Mouse (Mus musculus) telencephalon, adult 2 months (tissue): ENCODE data around the gene Tada2a.

Experiments used
- DNase-seq: peaks from one replicate; pipeline ENCODE4 v3.0.0-alpha.2; 2011; ENCODE audit warnings: low read depth, low spot score

Tada2a gene

DNA sequence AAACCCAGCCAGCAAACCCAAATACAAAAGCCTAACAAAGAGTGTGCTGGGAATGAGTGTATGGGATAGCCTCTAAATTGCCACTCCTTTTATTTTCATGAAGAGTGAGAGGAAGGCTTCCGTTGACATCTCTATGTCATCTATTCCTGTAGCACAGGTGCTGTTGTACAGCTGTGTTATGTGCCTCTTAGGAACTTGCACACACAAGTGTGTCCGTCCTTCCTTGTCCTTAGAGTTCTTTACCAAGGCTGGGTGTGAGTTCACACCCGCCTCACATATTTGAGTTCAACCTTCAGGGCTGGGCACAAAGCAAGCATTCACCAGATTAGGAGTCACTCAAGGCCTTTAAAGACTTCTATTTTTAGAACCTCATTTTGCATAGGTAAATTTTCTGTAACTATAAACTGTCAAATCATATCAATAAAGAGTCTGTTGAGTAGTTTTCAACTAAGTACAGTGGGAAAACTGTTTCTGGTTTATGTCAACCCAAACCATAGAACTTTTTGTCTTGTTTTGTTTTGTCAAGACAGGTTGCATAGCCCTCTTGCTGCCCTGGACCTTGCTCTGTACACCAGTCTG lies 65.7 kb downstream of the Tada2a start:
- DNase-seq = no peak

DNA sequence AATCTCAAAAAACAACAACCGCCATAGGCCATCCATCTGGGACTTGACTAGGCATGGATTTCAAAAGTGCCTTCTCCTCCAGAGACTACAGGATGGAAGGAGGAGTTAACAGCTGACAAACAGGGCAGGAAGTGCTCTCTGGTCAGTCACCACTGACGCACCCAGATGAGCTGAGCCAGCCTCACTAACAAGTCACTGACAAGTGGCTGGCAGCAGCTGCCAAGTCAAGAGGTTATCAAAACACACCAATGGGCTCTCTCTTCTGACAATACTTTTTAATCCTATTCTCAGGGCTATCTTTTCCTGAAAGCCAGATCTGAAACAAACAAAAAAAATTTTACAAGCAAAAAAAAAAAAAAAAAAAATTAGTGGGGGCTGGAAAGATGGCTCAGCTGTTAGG lies 66.6 kb downstream of the Tada2a start:
- DNase-seq = no peak

DNA sequence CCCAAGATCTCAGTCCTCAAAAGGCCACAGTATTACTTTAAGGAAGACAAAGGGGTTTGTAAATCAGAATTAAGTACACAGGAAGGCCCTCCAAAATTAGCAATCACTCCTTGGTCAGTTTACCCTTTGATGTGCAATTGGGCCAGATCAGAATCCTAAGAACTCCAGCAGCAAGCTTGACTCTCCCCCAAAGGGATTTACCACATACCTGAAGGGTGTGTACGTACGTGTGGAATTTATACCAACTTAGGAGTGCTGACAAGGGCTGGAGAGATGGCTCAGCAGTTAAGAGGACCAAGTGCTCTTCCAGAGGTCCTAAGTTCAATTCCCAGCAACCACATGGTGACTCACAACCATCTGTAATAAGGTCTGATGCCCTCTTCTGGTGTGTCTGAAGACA lies 67.5 kb downstream of the Tada2a start:
- DNase-seq = no peak

DNA sequence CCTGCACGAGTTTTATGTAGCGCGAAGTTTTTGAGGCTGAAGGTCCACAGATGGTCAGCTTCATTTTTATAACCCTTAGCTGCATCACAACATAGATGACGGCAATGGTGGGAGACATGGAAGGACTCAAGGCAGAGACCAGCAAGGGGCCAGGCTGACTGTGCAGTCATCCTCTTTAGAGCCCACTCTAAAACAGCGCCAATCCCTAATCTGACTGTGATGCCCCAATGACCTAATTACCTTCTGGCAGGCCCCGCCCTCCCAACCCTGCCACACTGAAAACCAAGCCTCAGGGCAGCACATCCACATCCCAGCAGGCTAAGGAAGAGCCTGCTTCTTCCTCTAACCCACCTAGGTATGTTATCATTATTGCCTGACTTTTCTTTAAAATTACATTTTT lies 68.8 kb downstream of the Tada2a start:
- no peak for DNase-seq

DNA sequence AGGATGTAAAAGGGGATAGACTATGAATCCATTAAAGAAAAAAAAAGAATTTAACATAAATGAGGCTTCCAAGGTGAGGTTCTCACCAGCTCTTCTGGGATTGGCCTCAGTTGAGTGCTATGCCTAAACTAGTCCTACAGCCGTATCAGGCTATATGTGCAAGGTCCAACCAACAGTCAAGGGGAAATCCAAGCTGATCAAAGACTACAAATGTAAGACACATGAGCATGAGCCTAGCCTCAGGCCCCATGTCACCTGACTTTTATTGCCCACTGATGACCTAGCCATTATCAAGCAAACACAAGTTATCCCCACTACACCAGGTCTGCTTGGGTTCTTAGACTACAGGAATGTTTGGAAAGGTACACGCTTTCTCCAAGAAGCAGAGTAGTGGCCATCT lies 69.6 kb downstream of the Tada2a start:
- DNase-seq = no peak

GRCm38 (mm10) chr11:84057418-84057817 lies 72.0 kb downstream of the Tada2a start:
- no peak for DNase-seq

DNA sequence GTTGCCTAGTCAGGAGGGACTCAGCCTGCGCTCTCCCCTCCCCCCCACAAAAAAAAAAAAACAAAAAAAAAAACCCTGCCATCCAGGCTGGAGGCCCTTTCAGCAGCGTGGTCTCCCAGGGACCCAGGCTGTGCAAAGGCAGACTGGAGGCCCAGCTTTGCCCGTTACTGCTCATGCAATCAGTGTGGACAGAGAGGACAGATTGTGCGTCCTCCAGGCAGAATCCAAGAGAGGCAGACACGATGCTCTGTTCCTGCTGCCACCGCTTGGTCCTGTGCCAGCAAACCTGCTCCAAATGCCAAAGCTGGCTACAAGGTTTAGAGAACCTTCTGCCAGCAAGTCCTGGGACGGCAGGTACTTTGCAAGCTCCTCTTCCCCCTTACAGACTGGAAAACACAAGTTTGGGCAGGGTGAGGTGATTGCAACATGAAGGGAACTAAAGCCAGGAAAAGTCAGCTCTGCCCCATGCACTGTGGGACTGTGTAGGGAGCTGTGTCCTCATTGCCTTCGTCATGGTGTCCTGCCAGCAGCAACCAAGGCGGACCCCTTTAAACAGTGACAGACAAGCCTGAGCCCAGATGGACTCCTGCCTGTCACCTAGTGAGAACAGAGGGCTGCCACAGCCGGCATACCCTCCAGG lies 75.8 kb downstream of the Tada2a start:
- no peak for DNase-seq

- no peak for DNase-seq
Measured at GRCm38 (mm10) chr11:84053055-84053454, 76.3 kb downstream of the Tada2a start.

DNA sequence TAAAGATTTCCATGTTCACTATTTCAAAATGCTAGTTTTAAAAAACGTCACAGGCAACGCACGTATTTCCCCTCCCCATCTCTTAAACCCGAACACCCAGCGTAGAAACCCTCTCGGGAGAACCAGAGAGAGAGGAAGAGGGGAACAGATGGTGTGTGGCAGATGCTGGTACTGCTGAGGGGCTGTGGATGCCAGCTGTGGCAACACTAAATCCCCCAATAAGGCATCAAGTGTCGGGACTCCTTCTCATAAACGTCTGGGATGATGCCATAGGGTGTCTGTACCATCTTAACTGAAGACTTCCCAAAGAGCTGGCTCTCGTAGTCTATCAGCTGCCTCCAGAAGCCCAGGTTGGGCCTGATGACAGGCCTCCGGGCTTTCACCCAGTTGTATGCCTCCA lies 81.0 kb downstream of the Tada2a start:
- no peak for DNase-seq

DNA sequence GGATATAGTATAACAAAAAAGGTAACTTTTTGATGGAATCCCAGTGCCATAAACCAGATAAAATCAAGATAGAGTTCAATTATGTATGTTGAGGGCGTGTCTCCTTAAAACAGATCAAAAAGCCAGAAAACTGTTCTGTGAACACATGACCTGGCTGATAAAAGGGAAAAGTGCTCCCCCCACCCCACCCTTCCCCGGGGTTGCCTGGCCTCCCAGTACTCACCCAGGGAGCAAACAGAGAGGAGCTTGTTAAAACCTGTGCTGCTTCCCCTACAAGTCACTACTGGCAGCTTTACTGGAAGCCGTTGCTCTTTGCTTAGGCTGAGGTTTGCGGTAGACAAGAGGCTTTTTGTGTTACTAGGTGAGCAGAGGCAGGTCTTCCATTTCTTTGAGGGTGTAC lies 82.1 kb downstream of the Tada2a start:
- no peak for DNase-seq

- DNase-seq = no peak
Measured at GRCm38 (mm10) chr11:84044988-84045387, 84.4 kb downstream of the Tada2a start.

DNA sequence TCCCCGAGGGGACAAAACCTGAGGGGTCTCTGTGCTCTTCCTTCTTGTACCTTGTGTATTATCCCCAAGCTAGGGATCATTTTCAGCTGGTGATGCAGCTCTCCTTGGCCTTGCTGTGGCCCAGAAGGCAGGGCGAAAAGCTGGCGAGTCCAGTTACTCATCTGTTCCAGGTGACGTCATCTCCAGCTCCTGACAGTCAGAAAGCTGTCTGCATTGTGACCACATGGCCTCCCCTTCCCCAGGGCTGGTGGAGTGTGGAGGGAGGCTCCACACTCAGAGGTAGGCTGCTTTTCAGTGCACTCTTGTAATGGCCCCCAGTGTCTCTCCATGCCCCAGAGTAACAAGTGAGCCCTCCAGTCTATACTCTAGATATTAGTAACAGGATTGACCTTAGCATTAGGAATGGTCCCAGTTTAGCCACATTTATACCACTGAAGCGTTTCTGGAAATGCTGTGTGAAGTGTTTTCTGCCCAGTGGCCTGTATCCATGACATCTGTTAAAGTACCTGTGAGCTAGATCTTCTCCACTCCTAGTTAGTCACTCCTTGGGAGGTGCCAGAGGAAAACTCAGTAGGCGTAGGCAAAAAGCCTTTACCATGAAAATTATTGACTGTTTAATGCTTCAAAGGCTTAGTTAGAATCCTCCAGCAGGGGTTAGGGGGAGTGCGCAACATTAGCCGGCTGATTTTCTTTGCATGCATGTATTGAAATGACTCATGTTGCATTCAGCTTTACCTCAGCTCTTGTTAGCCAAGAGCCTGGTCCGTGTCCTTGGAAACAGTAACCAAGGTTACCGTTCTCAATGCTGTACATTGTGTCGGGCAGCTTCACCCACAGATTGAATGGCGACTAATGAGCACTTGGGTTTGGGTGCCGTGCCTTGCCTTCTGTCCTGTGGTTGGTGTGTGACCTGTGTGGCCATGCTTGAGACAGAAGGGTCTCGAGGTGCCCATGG lies 86.3 kb downstream of the Tada2a start:
- DNase-seq = peak; percentile 87

GRCm38 (mm10) chr11:84040621-84041020 lies 88.8 kb downstream of the Tada2a start:
- no peak for DNase-seq

- no peak for DNase-seq
Measured at GRCm38 (mm10) chr11:84033671-84034070, 95.7 kb downstream of the Tada2a start.

- DNase-seq = no peak
Measured at GRCm38 (mm10) chr11:84032559-84032958, 96.8 kb downstream of the Tada2a start.

GRCm38 (mm10) chr11:84031971-84032370 lies 97.4 kb downstream of the Tada2a start:
- DNase-seq = no peak
